Mouse (Mus musculus) T-helper 1 cell (primary cell): ENCODE results near the gene Ntn3.

ENCODE experiments used
- in situ Hi-C: fragments of 300-600 bp; cut with MboI, MseI; formaldehyde crosslinking; loops from one replicate; pipeline ENCODE4 v1.15.1; 2025; ENCODE audit warnings: high pct_unique_total_duplicates

Gene Ntn3

DNA sequence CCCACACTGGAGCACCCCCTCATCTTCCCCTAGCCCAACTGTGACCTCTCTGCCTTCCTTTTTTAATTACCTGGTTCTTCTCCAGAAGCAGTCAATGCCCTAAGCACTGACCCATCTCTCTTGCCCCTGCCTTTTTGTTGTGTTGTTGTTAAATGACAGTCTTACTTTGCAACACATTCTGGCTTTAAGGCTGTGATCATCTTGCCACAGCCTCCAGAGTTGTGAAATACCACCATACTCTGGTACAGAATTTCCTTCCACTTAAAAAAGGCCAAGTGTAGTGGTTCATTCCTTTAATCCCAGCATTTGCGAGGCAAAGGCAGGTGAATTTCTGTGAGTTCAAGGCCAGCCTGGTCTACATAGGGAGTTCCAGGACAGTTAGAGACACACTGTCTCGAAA lies 18.4 kb downstream of the Ntn3 start:
- in situ Hi-C loops, result no loop called here

DNA sequence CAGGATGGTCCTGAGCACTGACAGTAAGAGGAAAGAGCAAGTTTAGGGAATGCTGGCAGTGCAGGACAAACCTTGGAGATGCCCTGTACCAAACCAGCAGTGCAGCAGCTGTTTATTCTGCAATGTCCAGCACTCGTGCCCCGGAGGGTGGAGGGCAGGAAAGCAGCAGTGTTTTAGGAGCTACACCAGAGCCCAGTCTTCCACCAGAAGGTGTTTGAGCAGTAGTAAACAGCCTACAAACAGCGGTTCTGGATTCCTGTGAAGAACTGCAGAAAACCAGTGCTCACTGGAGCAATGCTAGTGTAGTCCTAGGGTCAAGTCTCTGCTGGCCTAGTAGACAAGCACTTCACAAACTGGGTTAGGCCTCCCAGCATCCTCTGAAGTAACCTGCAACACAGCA lies 35.1 kb downstream of the Ntn3 start:
- in situ Hi-C loops, result no loop called here

DNA sequence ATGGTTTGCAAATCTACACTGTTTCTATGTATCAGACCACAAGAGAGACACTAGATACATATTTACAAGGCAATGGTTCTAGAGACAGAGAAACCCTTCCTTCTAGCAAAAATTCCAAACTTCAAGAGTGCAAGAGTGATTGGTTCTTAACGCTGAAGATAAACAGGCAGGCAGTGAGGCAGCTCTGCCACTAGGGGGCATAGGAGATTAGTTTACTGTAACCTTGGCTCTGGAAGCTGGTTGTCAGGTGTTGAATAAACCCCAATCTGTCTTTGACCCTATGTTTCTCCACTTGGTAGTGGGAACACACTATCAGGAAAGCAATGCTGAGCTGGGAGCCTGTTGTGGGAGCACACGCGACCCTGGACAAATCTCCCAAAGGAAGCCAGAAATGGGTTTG lies 35.9 kb downstream of the Ntn3 start:
- in situ Hi-C loops, result no loop called here

DNA sequence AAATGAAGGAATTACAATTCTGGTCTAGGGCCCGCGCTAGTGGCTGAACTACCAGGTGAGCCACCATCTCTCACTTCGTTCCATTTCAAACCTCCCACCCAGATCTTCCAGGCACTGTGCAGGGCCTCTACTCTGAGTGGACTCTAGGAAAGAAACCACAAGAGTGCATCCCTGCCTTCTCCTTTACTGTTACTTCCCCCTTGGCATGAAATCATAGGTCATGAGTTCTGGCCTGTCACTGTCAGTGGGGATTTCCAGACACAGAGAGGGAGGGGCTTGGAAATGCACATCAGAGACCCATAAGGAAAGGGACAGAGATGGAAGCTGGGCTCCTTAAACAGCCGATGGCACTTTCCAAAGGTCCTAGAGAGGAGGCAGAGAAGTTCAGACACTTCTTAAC lies 37.6 kb downstream of the Ntn3 start:
- in situ Hi-C loops, result no loop called here

DNA sequence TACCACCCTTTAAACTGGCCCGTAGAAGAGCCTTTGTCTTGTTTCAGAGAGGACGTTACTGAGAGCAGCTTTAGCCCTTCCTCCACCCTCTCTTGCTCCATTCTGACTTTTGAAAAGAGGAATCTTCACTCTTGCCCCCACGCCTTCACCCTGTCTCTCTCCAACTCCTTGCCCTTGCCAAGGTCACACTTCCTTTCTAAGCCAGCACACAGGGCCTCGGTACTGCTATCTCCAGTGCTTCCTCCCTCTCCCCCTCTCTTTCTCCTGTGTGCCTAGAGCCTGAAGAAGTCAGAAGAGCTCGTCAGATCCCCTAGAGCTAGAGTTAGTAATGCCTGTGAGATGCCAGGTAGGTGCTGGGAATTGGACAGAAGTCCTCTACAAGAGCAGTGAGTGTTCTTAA lies 38.6 kb downstream of the Ntn3 start:
- in situ Hi-C loops, result no loop called here

DNA sequence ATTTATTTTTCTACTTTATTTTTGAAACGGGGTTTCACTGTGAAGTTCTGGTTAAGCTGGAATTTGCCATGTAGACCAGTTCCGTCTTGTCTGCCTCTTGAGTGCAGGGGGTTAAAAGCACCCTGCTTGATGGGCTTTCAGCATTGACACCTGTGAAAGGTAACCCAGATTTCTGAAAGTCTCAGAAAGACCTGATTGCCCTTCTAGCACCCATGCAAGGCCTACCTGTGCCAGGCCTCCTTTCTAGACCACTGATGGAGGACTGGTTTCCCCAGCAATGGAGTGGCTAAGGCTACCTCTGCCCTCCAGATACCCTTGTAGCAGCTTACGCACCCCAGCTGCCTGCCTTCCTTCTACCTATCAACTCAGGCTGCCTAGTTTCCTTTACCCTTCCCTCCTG lies 39.2 kb downstream of the Ntn3 start:
- in situ Hi-C loops, result no loop called here

DNA sequence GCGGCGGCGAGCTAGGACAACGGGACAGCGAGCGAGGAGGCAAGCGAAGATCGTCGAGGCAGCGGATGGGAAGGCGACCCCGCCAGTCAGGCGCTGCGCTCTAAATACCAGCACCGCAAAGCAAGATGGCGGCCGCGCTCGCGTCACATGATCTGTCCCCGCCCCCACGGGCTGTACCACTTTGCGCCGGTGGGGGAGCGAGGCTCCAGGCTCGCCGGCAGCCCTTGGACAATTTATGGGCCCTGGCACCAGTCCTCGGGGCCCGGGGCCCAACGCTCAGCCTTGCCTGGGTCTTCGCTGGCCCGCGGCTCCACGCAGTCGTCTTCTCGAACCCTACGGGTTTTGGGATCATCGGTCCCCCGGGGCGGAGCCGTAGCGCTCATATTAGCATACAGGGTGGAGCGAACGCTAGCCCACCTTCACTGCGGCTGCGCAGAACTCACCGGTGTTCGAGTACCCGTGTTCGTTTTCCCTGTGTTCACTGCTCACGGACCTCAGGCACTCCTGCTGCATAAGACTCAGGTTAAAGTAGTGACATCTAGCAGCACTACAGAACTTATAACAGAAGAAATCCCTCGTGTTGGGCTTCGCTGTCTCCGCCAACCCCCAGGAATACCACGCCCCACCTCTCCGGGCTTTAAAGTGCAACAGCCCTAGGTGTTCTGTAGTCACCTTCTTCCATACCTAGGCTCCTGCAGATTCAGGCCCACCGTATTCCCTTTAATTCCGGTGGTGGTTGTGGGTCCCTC lies 39.8 kb downstream of the Ntn3 start, which contains the start of gene Atp6v0c:
TSS of gene Atp6v0c (minus strand) at position 386 of the 749 bp plus-strand sequence.
- in situ Hi-C loops, result no loop called here

DNA sequence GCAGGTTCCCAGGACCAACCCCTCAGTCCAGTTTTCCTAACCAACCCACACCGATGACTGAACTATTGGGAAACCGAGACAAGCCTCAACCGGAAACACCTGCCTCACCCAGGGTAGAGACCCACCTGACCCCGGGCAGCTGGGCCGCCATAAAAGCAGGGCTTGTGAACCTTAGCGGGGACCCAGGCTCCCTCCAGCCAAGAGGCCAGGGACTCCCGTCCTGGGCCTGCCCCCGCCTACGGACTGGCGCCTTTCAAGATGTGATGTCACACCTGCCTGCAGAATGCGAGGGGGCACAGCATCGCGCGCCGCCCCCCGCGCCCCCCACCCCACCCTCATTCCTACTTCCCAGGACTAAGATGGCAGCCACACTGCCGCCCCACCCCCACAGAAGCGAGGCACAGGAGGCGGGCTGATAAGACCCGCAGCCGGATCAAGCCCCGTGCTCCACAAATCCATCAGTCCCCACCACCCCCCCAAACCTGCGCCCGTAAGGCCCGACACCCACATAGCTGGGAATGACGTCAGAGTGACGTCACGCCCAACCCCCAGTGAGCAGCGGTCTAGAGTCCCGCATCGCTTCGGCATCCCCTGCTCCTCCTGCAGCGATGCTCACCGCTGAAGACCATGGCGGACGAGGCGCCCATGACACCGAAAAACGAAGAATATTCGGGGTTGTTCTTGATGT lies 40.6 kb downstream of the Ntn3 start:
- in situ Hi-C loops, result no loop called here

DNA sequence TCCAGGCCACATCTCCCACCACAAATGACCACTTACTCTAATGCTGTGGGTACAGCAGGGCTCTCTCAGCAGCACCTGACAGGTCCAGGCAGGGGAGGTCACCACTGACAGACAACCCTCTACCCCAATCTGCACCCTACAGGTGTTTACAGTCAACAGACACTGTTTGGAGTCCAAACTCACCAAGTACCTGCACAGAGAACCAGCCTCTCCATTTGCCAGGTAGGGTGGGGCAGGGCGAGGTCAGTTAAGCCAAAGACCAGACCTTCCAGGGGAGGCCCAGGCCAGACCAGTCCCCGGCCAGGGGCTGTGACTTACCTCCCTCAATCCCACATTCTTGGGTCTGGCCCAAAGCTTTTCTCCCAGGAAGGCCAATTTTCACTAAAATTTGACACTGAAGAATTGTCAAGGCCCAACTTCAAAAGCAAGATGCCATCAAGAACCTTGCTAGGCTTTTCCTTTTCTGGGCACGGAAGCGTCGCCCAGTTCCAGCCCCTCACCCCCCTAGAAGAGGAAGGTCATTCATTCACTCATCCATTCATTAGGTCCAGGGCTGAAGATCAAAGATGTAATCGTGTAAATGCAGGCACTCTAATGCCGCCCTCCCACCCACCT lies 41.3 kb downstream of the Ntn3 start:
- in situ Hi-C loops, result no loop called here

DNA sequence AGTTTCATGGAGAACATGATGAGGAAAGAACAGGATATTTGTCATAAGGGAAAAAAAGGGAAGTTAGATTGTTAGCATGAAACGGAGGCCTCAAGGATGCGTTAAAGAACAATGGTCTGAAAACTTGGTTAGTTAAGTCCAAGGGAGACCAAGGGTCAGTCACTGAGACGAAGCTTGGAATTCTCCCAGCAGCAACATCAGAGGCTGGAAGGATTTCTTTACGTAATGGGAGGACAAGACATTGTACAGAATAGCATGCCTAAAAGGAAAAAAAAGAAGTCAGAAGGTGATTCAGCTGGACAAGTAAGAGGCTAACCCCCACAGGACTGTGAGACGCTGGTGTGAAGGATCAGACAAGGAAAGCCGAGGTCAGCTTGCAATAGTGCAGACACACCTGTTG lies 42.2 kb downstream of the Ntn3 start:
- in situ Hi-C loops, result no loop called here

DNA sequence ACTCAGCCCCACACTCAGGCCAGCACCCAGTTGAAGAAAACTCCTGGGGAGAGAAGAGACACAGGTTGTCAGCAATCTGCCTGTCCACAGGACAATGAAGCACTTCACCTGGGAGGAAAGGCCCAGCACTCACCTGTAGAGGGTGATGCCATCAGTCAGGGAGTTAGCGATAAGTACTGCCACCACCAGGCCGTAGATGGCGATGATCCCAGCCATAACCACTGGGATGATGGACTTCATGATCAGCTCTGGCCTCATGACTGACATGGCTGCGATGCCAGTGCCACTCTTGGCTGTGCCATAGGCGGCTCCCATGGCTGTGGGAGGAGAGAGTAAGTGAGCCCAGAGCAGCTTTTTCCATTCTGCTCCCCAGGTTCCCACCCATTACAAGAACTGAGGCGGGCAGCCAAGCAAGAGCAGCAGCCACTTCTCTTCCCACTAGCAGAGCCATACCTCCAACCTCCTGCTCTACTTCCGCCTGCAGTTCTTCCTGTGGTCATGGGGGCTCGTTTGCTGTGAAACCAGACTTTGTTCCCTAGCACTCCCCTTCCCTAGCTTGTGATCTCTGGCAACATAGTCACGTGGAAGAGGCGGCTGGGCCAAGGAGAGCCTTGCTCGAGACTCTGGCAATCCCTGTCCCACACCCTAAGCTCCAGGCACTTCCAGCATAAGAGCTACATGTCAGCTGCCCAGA lies 44.6 kb downstream of the Ntn3 start:
- in situ Hi-C loops, result no loop called here

DNA sequence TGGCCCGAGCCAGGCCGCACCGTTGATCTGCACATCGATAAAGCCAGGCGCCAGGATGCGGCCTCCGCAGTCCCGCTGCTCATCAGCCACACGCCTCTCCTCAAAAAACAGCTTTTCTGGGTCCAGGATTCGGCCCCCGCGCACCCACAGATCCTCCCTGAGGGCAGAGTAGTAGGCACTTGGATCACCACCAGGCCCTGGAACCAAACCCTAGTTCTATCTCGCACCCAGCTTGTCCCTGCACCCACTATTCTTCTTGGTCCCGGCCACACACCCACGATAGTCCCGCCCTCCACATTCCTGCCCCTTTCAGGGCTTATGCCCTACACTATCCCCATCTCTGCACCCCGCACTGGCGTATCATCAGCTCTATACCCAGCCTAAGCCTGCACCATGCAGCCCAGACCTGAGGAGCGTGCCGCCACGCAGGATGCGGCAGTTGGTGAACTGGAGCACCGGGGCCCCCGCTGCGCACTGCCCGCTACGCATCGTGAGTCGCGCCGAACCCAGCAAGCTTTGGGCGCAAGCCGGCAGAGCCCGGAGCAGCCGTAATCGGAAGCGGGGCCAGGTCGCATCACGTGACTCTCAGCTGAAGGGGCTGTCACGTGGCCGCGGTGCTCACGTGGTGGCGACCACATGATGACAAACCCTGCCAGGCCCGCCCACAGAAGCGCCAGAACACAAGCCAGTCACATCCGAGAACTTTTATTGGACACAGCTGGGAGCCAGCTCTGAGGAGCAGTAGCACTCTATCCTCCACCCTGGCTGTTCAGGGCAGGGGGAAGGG lies 46.0 kb downstream of the Ntn3 start, which contains the start of gene Amdhd2:
TSS of gene Amdhd2 (minus strand) at position 591 of the 787 bp plus-strand sequence.
- in situ Hi-C loops, result no loop called here

DNA sequence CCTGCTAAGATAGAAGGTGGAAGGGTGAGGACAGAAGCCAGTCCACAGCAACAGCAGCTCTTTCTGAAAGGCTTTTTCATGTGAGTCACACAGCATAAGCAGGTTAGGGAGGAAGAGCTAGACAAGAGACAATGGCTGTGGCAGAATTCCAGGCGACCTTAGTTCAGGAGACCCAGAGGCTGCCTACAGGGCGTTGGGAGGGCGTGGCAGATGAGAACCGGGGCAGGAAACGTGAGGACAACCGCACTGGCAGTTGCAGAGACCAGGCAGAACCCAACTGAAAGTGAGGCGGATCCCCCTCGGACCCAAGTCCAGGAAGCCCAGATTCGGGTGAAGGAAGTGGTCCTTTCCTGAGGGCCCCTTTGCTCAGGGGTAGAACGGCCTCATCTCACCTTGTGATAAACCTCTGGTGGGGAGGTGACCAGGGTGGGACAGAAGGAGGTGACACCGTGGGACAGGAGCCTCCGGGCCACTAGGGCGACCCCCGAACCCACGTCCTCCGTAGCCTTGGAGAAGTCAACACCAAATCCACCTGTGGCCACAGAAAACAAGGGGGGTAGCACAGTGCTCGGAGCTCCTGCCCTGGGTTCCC lies 46.7 kb downstream of the Ntn3 start:
- in situ Hi-C loops, result no loop called here

DNA sequence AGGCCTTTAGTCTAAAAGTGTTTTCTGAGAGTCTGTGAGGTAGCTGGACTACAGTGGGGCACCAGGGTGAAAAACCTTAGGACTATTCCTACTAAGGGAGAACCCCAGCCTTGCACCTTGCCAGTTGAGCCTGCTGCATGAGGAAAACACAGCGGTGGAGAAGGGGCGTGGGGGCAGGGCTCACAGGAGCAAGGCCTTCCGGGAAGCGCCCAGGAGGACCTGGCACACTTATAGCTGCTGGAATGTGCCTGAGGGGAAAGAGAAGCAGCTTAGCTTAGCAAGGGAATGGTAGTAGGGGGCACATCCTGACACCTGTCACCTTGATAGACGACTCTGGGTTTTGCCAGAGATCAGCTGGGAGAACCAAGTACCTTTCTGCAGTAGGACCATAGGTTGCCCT lies 47.9 kb downstream of the Ntn3 start:
- in situ Hi-C loops, result no loop called here

DNA sequence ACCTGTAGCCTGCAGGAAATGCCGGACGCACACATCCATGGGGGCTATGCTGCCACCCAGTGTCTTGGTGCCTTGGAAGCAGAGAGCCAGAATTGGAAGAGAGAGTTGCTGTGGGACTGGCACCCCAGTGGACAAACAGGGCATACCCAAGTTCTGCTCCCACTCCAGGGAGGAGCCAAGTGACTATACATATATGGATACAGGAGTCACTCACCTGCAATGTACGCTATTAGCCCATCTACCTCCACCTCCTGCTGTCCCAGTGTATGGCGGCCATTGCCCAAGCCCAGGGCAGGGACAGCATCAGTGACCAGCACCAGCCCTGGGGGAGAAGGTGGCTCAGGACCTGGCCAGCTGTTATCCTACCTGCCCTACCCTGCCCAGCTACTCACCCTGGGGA lies 51.8 kb downstream of the Ntn3 start:
- in situ Hi-C loops, result no loop called here

DNA sequence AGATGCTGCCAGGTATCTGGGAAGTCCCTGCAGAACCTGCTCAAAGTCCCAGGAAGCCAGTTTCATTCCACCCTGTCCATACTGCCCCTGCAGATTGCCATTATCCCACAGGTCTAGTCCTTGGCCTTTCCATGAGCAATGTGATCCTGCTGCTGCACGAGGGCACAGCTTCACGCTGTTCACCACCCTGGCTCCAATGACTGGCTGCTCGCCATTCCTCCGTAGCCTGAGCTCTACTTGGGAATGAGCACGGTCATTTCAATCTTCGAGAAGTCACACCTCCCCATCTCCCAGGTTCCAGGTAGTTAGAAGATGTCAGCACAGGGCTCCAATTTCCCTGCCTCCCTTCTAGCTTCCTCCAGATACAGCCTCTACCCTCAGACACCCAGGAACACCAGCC lies 52.2 kb downstream of the Ntn3 start:
- in situ Hi-C loops, result no loop called here

DNA sequence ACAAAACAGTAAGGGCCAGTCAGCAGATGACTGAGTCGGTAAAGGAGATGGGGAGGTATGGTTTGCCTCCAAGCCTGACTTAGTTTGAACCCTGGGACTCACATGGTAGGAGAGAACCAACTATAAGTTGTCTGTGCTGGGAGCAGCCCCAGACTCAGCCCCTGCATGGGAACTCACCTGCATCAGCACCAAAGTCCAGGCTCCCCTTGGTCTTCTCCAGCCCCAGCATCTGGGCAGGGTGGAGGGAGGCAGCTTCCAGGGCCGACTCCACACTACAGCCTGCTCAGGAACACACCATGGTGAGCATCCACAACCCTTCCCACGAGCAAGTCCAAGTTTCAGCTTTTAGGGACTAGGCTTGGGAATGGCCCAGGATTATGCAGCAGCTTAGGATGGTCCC lies 52.9 kb downstream of the Ntn3 start:
- in situ Hi-C loops, result no loop called here

DNA sequence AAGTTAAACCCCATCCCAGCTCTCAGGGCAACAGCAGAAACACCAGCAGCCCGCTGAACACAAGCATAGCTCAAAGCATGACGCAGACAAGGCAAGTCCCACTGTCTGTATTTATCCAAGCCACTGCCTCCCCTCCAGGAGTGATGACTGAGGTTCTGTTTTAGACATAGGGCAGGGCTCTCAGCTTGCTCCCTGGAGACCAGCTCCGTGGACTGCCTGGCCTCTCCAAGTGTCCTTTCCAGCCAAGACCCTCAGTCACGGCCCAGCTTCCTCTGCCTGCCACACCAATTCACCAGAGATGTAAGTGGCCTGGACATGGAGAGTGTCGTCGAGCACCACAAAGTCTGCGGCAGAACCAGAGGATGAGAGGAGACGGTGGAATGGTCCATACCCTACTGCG lies 53.6 kb downstream of the Ntn3 start:
- in situ Hi-C loops, result no loop called here

DNA sequence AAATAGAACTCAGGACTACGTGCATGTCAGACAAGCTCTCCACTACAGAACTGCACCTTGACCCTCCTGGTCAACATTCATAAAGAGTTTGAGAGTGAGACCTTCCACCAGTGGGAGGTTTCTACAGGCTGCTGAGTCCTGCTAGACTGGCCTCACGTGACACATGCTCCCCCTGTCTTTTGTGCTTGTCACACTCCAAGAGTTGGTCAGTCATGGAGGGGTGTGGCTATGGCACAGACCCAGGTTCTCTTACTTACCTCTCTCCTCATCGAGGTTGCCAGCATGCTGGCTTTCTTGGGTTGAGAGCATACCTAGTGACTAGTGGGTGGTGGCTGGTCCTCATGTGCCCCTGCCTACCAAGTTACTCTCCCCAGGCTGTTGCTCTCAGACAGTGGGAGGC lies 54.9 kb downstream of the Ntn3 start:
- in situ Hi-C loops, result no loop called here
